Mouse (Mus musculus): ENCODE data around the gene Sfmbt1. TPM values are rescaled to one million over a fixed set of nuclear protein-coding genes. Genes with fewer than 3 reads are reported as not detected.

Sfmbt1 gene
- polyA plus RNA-seq (2012; rRNA removed) = 8.8 and 9.0 TPM in 2 replicates

GRCm38 (mm10) chr14:30714799-30715617 lies at the start of gene Sfmbt1:
Sfmbt1 (plus strand) TSS chr14:30714849.
- DNase-seq (ENCODE audit: extremely low spot score in 1 of 2, low spot score in 1 of 2) = no peak

DNA sequence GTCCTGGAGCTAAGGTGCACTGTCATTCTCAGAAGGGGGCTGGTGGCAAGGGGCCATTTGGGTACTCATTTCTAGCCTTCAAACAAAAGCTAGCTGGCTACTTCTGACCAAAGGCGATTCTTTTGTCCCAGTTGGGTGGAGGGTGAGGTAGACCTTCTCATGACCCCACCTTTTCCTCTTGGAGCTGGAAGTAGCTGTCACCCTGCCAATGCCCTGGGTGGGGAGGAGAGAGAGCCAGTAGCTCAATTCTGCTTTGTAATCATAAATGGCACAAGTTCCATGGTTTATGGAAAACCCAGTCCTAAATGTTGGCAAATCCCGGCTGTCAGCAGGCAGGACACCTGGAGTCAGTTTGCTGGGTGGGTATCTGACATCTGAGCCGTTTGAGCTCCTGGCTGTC lies 48.6 kb upstream of the Sfmbt1 start:
- DNase-seq (ENCODE audit: extremely low spot score in 1 of 2, low spot score in 1 of 2) = no peak

DNA sequence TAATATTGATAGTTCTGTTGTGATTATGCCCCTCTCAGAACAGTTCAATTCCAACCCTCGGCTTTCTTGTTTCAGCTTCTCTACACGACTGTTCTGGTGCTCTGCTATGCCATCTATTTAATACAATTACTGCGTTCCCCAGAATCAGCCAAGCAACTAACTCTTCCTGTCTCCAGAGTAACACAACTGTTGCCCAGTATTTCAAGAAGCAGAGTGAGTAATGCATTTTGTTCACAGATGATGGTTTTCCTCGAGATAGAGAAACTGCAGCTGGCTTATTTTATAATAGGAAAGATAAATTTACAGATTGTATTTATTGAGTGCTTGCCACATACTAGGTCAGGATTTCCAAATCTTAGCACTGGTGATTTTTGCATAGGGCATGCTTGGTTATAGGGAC lies 48.0 kb upstream of the Sfmbt1 start:
- peak in 1 of 2 experiments; percentile 52 for DNase-seq (ENCODE audit: extremely low spot score in 1 of 2, low spot score in 1 of 2)

GRCm38 (mm10) chr14:30670161-30670560 lies 44.5 kb upstream of the Sfmbt1 start:
- DNase-seq (ENCODE audit: extremely low spot score in 1 of 2, low spot score in 1 of 2) = no peak

GRCm38 (mm10) chr14:30671095-30671985 lies 43.3 kb upstream of the Sfmbt1 start:
- peak in 1 of 2 experiments; percentile 69 for DNase-seq (ENCODE audit: extremely low spot score in 1 of 2, low spot score in 1 of 2)

DNA sequence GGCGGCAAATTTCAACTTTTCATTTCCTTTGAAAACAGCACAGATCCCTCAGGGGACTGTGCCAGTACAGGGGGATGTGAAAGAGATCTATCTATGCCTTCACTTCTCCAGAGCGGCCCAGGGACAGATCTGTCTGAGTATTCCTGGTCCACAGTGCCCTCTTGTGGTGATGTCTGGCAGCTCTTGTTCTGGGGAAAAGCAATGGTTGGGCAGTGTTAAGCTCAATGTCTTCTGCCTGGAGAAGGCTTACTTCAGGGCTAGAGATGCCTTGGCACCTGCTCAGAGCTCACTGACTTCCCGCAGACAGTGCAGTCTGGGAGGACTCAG lies 42.7 kb upstream of the Sfmbt1 start:
- DNase-seq (ENCODE audit: extremely low spot score in 1 of 2, low spot score in 1 of 2) = peak; percentile 82 to 98

GRCm38 (mm10) chr14:30674947-30675346 lies 39.7 kb upstream of the Sfmbt1 start:
- no peak for DNase-seq (ENCODE audit: extremely low spot score in 1 of 2, low spot score in 1 of 2)

GRCm38 (mm10) chr14:30682131-30682530 lies 32.5 kb upstream of the Sfmbt1 start:
- DNase-seq (ENCODE audit: extremely low spot score in 1 of 2, low spot score in 1 of 2) = no peak

DNA sequence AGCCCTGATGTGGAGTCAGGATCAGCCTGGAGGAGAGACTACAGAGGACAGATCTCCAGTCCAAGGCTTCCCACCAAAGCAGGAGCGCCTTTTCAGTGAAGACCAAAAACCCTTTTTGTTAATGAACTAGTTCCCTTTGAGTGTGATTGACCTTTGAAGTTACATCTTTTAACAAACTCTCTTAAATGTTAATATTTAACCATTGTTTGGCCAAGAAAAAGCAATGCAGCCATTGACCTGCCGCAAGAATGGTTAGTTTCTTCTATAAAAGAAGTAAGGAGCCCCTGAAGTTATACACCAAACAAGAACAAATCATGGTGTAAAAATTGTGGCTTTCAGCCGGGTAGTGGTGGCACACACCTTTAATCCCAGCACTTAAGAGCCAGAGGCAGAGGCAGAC lies 24.0 kb upstream of the Sfmbt1 start:
- no peak for DNase-seq (ENCODE audit: extremely low spot score in 1 of 2, low spot score in 1 of 2)

DNA sequence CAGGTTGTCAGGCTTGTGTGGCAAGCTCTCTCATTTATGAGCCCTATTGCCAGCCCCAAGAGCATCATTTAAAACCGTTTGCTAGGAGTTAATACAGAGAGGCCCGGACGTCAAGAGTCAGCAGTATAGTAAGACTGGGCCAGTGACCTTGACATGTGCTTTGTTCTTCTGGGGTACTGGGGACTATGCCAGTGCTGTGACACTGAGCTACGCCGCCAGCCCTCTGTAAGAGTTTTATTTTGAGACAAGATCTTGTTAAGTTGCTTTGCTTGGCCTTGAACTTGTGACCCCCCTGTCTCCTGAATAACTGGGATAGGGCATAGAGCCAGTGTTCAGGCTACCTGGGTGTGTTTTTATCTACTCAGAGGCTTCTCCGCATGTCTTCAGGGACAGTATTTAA lies 22.2 kb upstream of the Sfmbt1 start:
- DNase-seq (ENCODE audit: extremely low spot score in 1 of 2, low spot score in 1 of 2) = no peak

DNA sequence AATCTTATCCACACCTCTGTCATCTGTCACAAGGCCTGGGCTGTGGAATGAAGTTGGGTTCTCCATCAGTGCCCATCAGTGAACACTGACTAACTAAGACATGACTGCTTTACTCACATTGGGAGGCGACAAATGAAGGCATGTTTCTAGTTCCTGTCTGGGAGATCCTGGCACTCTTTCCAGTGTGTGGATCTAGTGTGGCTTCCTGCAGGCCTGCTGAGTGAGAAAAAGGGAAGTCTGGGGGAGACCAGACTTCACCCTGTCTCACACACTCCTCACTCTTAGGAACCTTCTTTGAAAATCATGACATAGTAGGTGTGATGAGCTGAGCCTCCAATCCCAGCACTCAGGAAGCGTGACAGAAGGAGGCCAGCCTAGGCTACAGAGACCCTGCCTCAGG lies 19.9 kb upstream of the Sfmbt1 start:
- peak in 1 of 2 experiments; percentile 42 for DNase-seq (ENCODE audit: extremely low spot score in 1 of 2, low spot score in 1 of 2)

- peak; percentile 67 to 81 for DNase-seq (ENCODE audit: extremely low spot score in 1 of 2, low spot score in 1 of 2)
Measured at GRCm38 (mm10) chr14:30695609-30696008, 19.0 kb upstream of the Sfmbt1 start.

GRCm38 (mm10) chr14:30697407-30698052 lies 17.1 kb upstream of the Sfmbt1 start:
- no peak for DNase-seq (ENCODE audit: extremely low spot score in 1 of 2, low spot score in 1 of 2)

DNA sequence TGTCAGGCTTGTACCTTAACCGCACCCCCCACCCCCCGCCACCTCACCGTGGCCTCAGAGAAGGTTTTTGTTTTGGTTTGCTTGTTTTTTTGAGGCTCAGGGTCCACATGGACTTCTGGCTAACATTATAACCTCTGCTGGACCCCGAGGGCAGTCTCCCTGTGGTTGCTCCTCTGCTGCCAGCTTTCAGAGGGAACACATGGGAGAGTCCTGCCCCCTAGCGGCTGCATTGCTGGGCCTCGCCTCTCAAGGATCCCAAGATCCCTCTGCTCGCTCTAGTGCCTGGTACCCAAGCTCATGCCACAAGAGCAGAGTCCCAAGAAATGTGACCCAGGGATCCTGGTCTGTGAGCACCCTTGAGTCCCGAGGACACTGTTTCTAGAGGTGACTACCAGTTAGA lies 15.0 kb upstream of the Sfmbt1 start:
- DNase-seq (ENCODE audit: extremely low spot score in 1 of 2, low spot score in 1 of 2) = peak in 1 of 2 experiments; percentile 55

DNA sequence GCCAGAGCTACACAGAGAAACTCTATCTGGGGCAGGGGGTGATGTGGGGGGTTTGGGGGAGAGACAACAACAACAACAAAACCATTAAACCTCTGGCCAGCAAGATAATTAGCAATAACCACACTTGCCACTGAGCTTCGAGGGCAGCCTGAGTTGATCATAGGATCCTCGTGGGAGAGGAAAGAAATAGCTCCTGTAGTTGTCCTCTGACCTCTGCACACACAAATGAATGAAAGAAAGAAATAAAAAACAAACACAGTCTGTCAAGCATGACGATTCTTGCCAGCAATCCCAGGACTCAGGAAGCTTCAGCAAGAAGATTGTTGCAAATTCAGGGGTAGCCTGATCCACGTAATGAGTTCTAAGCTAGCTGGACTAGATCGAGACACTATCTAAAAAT lies 12.1 kb upstream of the Sfmbt1 start:
- DNase-seq (ENCODE audit: extremely low spot score in 1 of 2, low spot score in 1 of 2) = no peak

DNA sequence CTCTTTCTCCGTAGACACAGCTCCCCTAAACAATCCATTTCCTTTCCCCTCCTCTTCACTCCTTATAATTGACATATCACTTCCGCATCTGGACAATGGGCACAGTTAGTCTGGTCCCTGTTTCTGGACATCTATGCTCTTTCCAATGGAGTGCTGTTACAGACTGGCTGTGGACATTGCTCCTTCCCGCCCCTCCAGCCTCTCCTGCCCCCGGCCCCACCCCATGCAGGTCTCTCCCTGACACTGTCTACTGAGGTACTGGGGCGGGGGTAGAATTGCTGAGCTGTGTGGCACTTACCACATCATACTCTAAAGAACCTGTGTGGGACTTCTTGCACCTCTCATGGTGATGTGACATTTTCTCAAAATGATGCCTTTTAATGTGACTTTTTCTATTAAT lies 11.6 kb upstream of the Sfmbt1 start:
- DNase-seq (ENCODE audit: extremely low spot score in 1 of 2, low spot score in 1 of 2) = no peak

GRCm38 (mm10) chr14:30704098-30704855 lies 10.4 kb upstream of the Sfmbt1 start:
- DNase-seq (ENCODE audit: extremely low spot score in 1 of 2, low spot score in 1 of 2) = no peak

- no peak for DNase-seq (ENCODE audit: extremely low spot score in 1 of 2, low spot score in 1 of 2)
Measured at GRCm38 (mm10) chr14:30711892-30712291, 2.8 kb upstream of the Sfmbt1 start.

- DNase-seq (ENCODE audit: extremely low spot score in 1 of 2, low spot score in 1 of 2) = no peak
Measured at GRCm38 (mm10) chr14:30713769-30714168, 880 bp upstream of the Sfmbt1 start.

DNA sequence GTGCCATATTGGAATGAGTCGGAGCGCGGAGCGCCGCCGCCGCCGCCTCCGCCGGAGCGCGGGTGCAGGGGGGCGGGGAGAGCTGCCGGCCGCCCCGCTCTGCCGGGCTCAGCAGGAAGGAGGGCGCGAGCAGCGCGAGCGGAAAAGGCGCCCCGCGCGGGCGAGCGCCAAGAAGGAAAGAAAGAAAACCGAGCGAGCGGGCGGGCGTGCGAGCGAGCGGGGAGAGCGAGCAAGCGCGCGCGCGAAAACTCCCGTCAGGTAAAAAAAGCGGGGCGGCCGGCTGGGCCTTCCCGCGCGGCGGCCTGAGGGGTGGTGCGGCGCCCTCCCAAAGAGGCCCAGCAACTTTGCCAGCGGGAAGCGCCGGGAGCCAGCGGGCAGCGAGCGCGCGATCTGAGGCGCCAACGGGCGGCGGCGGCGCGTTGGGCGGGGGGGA lies 985 bp downstream of the Sfmbt1 start:
- peak in 1 of 2 experiments; percentile 75 for DNase-seq (ENCODE audit: extremely low spot score in 1 of 2, low spot score in 1 of 2)
